Mouse (Mus musculus): ENCODE data around the gene Osbp2.

- TF ChIP-seq HCFC1 (IDR thresholded peaks at IDR 0.05; ENCODE audit: borderline replicate concordance, insufficient read depth, low read length) (no peak), CHD2 (IDR thresholded peaks at IDR 0.05; ENCODE audit: low read depth, low read length) (no peak)
Observed at GRCm38 (mm10) chr11:3761339-3761738, 102.4 kb downstream of the Osbp2 start.

All from ES-E14 (cell line).